Mouse (Mus musculus): ENCODE data around the gene Polr1d. TPM values are rescaled to one million over a fixed set of nuclear protein-coding genes. Genes with fewer than 3 reads are reported as not detected.

Polr1d gene
- polyA plus RNA-seq, 1 experiment from 2014 or later, result 135 TPM

- WGBS, result 1% methylated on average over 65 of the region's 65 CpGs
- Histone ChIP-seq H3K4me1 (ENCODE audit: control insufficient read depth, insufficient read depth, low read length) (peaks cover 12% of the 10 kb centered on the region), H3K9me3 (replicated peaks; ENCODE audit: control insufficient read depth, low read length) (no peaks in the 10 kb centered on the region), H3K4me3 (ENCODE audit: low read depth, low read length) (peak within 1 kb of the TSS; percentile 62), H3K36me3 (ENCODE audit: control insufficient read depth, insufficient read depth, low read length) (no peaks in the 10 kb centered on the region), H3K27me3 (replicated peaks; ENCODE audit: control insufficient read depth, insufficient read depth, low read length) (no peaks in the 10 kb centered on the region), H3K27ac (ENCODE audit: low read depth, low read length) (peak within 1 kb of the TSS; percentile 86), H3K4me2 (ENCODE audit: low read length) (peak within 1 kb of the TSS; percentile 93), H3K9ac (ENCODE audit: low read length) (peak within 1 kb of the TSS; percentile 80)
- ATAC-seq (peak; percentile 99), DNase-seq (ENCODE audit: low spot score) (peak; percentile 99)
Measured at GRCm38 (mm10) chr5:147076026-147076798, 638 bp upstream of the Polr1d start, which contains the start of gene Lnx2. Gene Lnx2 (minus strand): TSS chr5:147076586.

GRCm38 (mm10) chr5:147077305-147078034 lies 620 bp downstream of the Polr1d start:
- ATAC-seq (peak; percentile 73), DNase-seq (ENCODE audit: low spot score) (peak; percentile 87)
- H3K9ac ChIP-seq (ENCODE audit: low read length), result peak overlapping the region; percentile 80
- peak overlapping the region; percentile 62 for H3K4me3 ChIP-seq (ENCODE audit: low read depth, low read length)
- H3K27me3 ChIP-seq (replicated peaks; ENCODE audit: control insufficient read depth, insufficient read depth, low read length), result no peaks in the 10 kb centered on the region
- H3K36me3 ChIP-seq (ENCODE audit: control insufficient read depth, insufficient read depth, low read length), result 0 out of 2 replicates have a peak, but pooled peaks cover 2% of the 10 kb centered on the region
- WGBS, result under 1% methylated on average over 52 of the region's 57 CpGs
- peak overlapping the region; percentile 93 for H3K4me2 ChIP-seq (ENCODE audit: low read length)
- H3K4me1 ChIP-seq (ENCODE audit: control insufficient read depth, insufficient read depth, low read length), result peaks cover 12% of the 10 kb centered on the region
- peak overlapping the region; percentile 86; the same call in 1 of the 2 replicates for H3K27ac ChIP-seq (ENCODE audit: low read depth, low read length)
- no peaks in the 10 kb centered on the region for H3K9me3 ChIP-seq (replicated peaks; ENCODE audit: control insufficient read depth, low read length)

- Histone ChIP-seq H3K9ac (ENCODE audit: low read length) (peak overlapping the region; percentile 80; the same call in 1 of the 2 replicates), H3K27me3 (replicated peaks; ENCODE audit: control insufficient read depth, insufficient read depth, low read length) (no peaks in the 10 kb centered on the region), H3K4me2 (ENCODE audit: low read length) (peak overlapping the region; percentile 93), H3K4me3 (ENCODE audit: low read depth, low read length) (peak overlapping the region; percentile 62), H3K9me3 (replicated peaks; ENCODE audit: control insufficient read depth, low read length) (no peaks in the 10 kb centered on the region), H3K4me1 (ENCODE audit: control insufficient read depth, insufficient read depth, low read length) (peaks cover 12% of the 10 kb centered on the region), H3K27ac (ENCODE audit: low read depth, low read length) (no peak overlapping the region), H3K36me3 (ENCODE audit: control insufficient read depth, insufficient read depth, low read length) (0 out of 2 replicates have a peak, but pooled peaks cover 3% of the 10 kb centered on the region)
- DNase-seq (ENCODE audit: low spot score) (no peak), ATAC-seq (no peak)
- 49% methylated on average over 11 of the region's 11 CpGs for WGBS
Measured at GRCm38 (mm10) chr5:147078110-147078900, 1.5 kb downstream of the Polr1d start.

- no peaks in the 10 kb centered on the region for H3K9me3 ChIP-seq (replicated peaks; ENCODE audit: control insufficient read depth, low read length)
- no peaks in the 10 kb centered on the region for H3K27me3 ChIP-seq (replicated peaks; ENCODE audit: control insufficient read depth, insufficient read depth, low read length)
- H3K27ac ChIP-seq (ENCODE audit: low read depth, low read length), result peak overlapping the region; percentile 22; the same call in 1 of the 2 replicates
- no peak overlapping the region for H3K4me2 ChIP-seq (ENCODE audit: low read length)
- peak; percentile 81 for ATAC-seq
- no peaks in the 10 kb centered on the region; the same call in 1 of the 2 replicates for H3K4me1 ChIP-seq (ENCODE audit: control insufficient read depth, insufficient read depth, low read length)
- DNase-seq (ENCODE audit: low spot score), result peak; percentile 79
- H3K36me3 ChIP-seq (ENCODE audit: control insufficient read depth, insufficient read depth, low read length), result 0 out of 2 replicates have a peak, but pooled peaks cover 8% of the 10 kb centered on the region
- H3K4me3 ChIP-seq (ENCODE audit: low read depth, low read length), result no peak overlapping the region
- WGBS, result 58% methylated on average over 9 of the region's 9 CpGs
- H3K9ac ChIP-seq (ENCODE audit: low read length), result no peak overlapping the region
Measured at GRCm38 (mm10) chr5:147085201-147085894, 8.5 kb downstream of the Polr1d start.

- no peak for ATAC-seq
- H3K27ac ChIP-seq (ENCODE audit: low read depth, low read length), result no peak overlapping the region
- no peaks in the 10 kb centered on the region; the same call in 1 of the 2 replicates for H3K4me1 ChIP-seq (ENCODE audit: control insufficient read depth, insufficient read depth, low read length)
- 0 out of 2 replicates have a peak, but pooled peaks cover 6% of the 10 kb centered on the region for H3K36me3 ChIP-seq (ENCODE audit: control insufficient read depth, insufficient read depth, low read length)
- H3K4me2 ChIP-seq (ENCODE audit: low read length), result no peak overlapping the region
- H3K4me3 ChIP-seq (ENCODE audit: low read depth, low read length), result no peak overlapping the region
- no peak for DNase-seq (ENCODE audit: low spot score)
- H3K27me3 ChIP-seq (replicated peaks; ENCODE audit: control insufficient read depth, insufficient read depth, low read length), result no peaks in the 10 kb centered on the region
- no peaks in the 10 kb centered on the region for H3K9me3 ChIP-seq (replicated peaks; ENCODE audit: control insufficient read depth, low read length)
- H3K9ac ChIP-seq (ENCODE audit: low read length), result no peak overlapping the region
- WGBS, result 89% methylated on average over 4 of the region's 4 CpGs
Measured at GRCm38 (mm10) chr5:147086816-147087215, 10.0 kb downstream of the Polr1d start.

- peak overlapping the region; percentile 21; the same call in 1 of the 2 replicates for H3K27ac ChIP-seq (ENCODE audit: low read depth, low read length)
- no peak for ATAC-seq
- no peak for DNase-seq (ENCODE audit: low spot score)
- H3K9ac ChIP-seq (ENCODE audit: low read length), result no peak overlapping the region
- 89% methylated on average over 3 of the region's 3 CpGs for WGBS
- no peak overlapping the region for H3K4me3 ChIP-seq (ENCODE audit: low read depth, low read length)
- no peak overlapping the region for H3K4me2 ChIP-seq (ENCODE audit: low read length)
- H3K27me3 ChIP-seq (replicated peaks; ENCODE audit: control insufficient read depth, insufficient read depth, low read length), result no peaks in the 10 kb centered on the region
- H3K9me3 ChIP-seq (replicated peaks; ENCODE audit: control insufficient read depth, low read length), result no peaks in the 10 kb centered on the region
- no peaks in the 10 kb centered on the region for H3K36me3 ChIP-seq (ENCODE audit: control insufficient read depth, insufficient read depth, low read length)
- H3K4me1 ChIP-seq (ENCODE audit: control insufficient read depth, insufficient read depth, low read length), result no peaks in the 10 kb centered on the region; the same call in 1 of the 2 replicates
Measured at GRCm38 (mm10) chr5:147089836-147090235, 13.0 kb downstream of the Polr1d start.

- Histone ChIP-seq H3K4me2 (ENCODE audit: low read length) (no peak overlapping the region), H3K27ac (ENCODE audit: low read depth, low read length) (peak overlapping the region; percentile 40; the same call in 1 of the 2 replicates), H3K4me1 (ENCODE audit: control insufficient read depth, insufficient read depth, low read length) (no peaks in the 10 kb centered on the region; the same call in 1 of the 2 replicates), H3K27me3 (replicated peaks; ENCODE audit: control insufficient read depth, insufficient read depth, low read length) (no peaks in the 10 kb centered on the region), H3K9ac (ENCODE audit: low read length) (no peak overlapping the region), H3K36me3 (ENCODE audit: control insufficient read depth, insufficient read depth, low read length) (no peaks in the 10 kb centered on the region), H3K4me3 (ENCODE audit: low read depth, low read length) (no peak overlapping the region), H3K9me3 (replicated peaks; ENCODE audit: control insufficient read depth, low read length) (no peaks in the 10 kb centered on the region)
- WGBS, result 81% methylated on average over 11 of the region's 11 CpGs
- ATAC-seq, result peak; percentile 54; the same call in 1 of the 2 replicates
- peak; percentile 37 for DNase-seq (ENCODE audit: low spot score)
Measured at GRCm38 (mm10) chr5:147090256-147090963, 13.6 kb downstream of the Polr1d start.
